Mouse (Mus musculus) frontal cortex, postnatal 10 days (tissue): Measurements from ENCODE around the gene Ctdnep1.

Experiments
- DNase-seq, 2 experiments: peaks; one replicate each; pipeline ENCODE4 v3.0.0; 2022; ENCODE audit warnings: low spot score in 2 of 2, mixed read lengths in 1 of 2

Gene Ctdnep1

GRCm38 (mm10) chr11:69981141-69981762 lies at the start of gene Ctdnep1:
Ctdnep1 (plus strand) TSS chr11:69981156.
- no peak for DNase-seq

- DNase-seq = no peak
These were observed 49.2 kb upstream of the Ctdnep1 start for GRCm38 (mm10) chr11:69931769-69932168.

GRCm38 (mm10) chr11:69932254-69932653 lies 48.7 kb upstream of the Ctdnep1 start:
- DNase-seq = no peak

GRCm38 (mm10) chr11:69933066-69933465 lies 47.9 kb upstream of the Ctdnep1 start:
- DNase-seq = no peak

GRCm38 (mm10) chr11:69934169-69934568 lies 46.8 kb upstream of the Ctdnep1 start:
- peak; percentile 63 to 86 for DNase-seq

- no peak for DNase-seq
These were observed 46.3 kb upstream of the Ctdnep1 start for GRCm38 (mm10) chr11:69934681-69935080.

GRCm38 (mm10) chr11:69935137-69935879 lies 45.6 kb upstream of the Ctdnep1 start, which contains the start of gene Ybx2:
Ybx2 (plus strand) TSS chr11:69935796.
- DNase-seq = peak; percentile 81 to 84

- no peak for DNase-seq
These were observed 44.8 kb upstream of the Ctdnep1 start for GRCm38 (mm10) chr11:69936156-69936555.

- no peak for DNase-seq
These were observed 44.1 kb upstream of the Ctdnep1 start for GRCm38 (mm10) chr11:69936714-69937347.

GRCm38 (mm10) chr11:69937385-69937784 lies 43.6 kb upstream of the Ctdnep1 start:
- no peak for DNase-seq

- no peak for DNase-seq
These were observed 43.1 kb upstream of the Ctdnep1 start for GRCm38 (mm10) chr11:69937834-69938233.

GRCm38 (mm10) chr11:69938401-69938979 lies 42.5 kb upstream of the Ctdnep1 start:
- no peak for DNase-seq

- no peak for DNase-seq
These were observed 41.8 kb upstream of the Ctdnep1 start for GRCm38 (mm10) chr11:69939181-69939580.

GRCm38 (mm10) chr11:69939731-69940130 lies 41.2 kb upstream of the Ctdnep1 start:
- no peak for DNase-seq

GRCm38 (mm10) chr11:69940962-69941361 lies 40.0 kb upstream of the Ctdnep1 start:
- no peak for DNase-seq

- no peak for DNase-seq
These were observed 35.7 kb upstream of the Ctdnep1 start for GRCm38 (mm10) chr11:69945216-69945615.

GRCm38 (mm10) chr11:69945997-69946891 lies 34.7 kb upstream of the Ctdnep1 start:
- DNase-seq = no peak

- no peak for DNase-seq
These were observed 33.5 kb upstream of the Ctdnep1 start for GRCm38 (mm10) chr11:69947337-69948065.

- DNase-seq = peak; percentile 78 to 79
These were observed 32.7 kb upstream of the Ctdnep1 start, which contains the start of gene Slc2a4 for GRCm38 (mm10) chr11:69948066-69948762. Slc2a4 (minus strand) TSS chr11:69948188.

- DNase-seq = peak in 1 of 2 experiments; percentile 69
These were observed 32.2 kb upstream of the Ctdnep1 start for GRCm38 (mm10) chr11:69948763-69949150.
